Mouse (Mus musculus) lung, adult 2 months (tissue): Measurements from ENCODE around the gene Tmem150b.

Experiments
- CTCF ChIP-seq: fragments of 200-500 bp; IDR thresholded peaks from 2 replicates; pipeline ENCODE4 v1.5.1; 2011; ENCODE audit warnings: mild to moderate bottlenecking, low read length, control low read depth; ENCODE audit not compliant: insufficient read depth
- POLR2A ChIP-seq: fragments of 200-500 bp; IDR thresholded peaks from 2 replicates; pipeline ENCODE4 v1.6.1; 2011; ENCODE audit warnings: low read depth, mild to moderate bottlenecking, control low read depth, low read length, borderline replicate concordance; ENCODE audit errors: extremely low read depth

DNA sequence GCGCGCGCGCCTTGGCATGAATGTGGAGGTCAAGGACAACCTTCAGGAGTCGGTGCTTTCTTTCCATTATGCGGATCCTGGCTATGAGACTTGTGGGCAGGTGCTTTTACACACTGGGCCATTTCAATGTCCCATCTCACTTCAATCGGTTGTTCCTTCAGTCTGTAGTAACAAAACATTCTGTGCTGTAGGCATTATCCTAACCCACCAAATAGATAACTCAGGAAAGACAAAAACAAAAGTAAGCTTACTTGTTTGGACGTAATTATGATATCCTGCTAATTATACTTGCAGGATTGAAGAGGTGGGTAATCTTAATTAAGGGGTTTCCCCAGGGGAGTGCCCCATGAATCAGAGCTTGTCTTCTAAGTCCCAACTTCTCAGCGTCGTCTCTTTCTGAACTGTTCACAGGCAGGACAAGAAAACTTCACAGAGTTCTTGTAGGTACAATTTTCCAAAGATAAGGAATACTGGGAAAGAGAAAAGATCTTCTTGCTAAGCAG is 14.0 kb upstream of the Tmem150b start:
- no peak for TF ChIP-seq POLR2A
- no peak for TF ChIP-seq CTCF
